Mouse (Mus musculus) E14TG2a.4 (cell line): ENCODE data around the gene Pcdh9.

Experiments
- CTCF ChIP-seq: conservative IDR thresholded peaks from 2 replicates; pipeline ENCODE4 v1.5.1; 2014; ENCODE audit warnings: low read length
- NANOG ChIP-seq: IDR thresholded peaks from 2 replicates; pipeline ENCODE4 v1.6.1; 2014; ENCODE audit warnings: borderline replicate concordance, low read length, mixed read lengths
- POU5F1 ChIP-seq: IDR thresholded peaks from 2 replicates; pipeline ENCODE4 v1.6.1; 2014; ENCODE audit warnings: low read length, borderline replicate concordance

GRCm38 (mm10) chr14:93543970-93544627 lies 346.4 kb downstream of the Pcdh9 start:
- TF ChIP-seq CTCF (no peak), NANOG (no peak), POU5F1 (no peak)
